Mouse (Mus musculus): ENCODE results near the gene Ttc29. TPM values are rescaled to one million over a fixed set of nuclear protein-coding genes. Genes with fewer than 3 reads are reported as not detected.

Gene Ttc29
- polyA plus RNA-seq (2017; shearing (Covaris generic)) = not detected

DNA sequence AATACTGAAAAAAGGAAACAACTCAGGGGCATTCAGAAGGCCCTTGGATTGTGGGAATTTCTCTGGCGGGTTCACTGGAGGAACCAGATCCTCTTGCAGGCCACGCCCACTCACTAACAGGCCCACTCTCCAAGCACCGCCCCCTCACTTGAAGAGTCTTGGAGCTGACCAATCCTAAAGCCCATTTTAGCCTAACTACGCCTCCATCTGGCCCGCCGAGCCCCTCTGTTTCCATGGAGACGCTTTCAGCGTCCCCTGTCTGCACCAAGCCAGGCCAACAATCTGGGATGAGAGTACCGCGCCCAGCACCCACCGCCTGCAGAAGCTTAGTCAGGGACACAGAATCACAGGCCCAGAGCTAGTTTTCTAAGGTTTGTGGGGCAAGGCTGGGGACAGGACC, at the start of gene Ttc29:
TSS of gene Ttc29 (plus strand) at position 224 of the 400 bp plus-strand sequence.

DNA sequence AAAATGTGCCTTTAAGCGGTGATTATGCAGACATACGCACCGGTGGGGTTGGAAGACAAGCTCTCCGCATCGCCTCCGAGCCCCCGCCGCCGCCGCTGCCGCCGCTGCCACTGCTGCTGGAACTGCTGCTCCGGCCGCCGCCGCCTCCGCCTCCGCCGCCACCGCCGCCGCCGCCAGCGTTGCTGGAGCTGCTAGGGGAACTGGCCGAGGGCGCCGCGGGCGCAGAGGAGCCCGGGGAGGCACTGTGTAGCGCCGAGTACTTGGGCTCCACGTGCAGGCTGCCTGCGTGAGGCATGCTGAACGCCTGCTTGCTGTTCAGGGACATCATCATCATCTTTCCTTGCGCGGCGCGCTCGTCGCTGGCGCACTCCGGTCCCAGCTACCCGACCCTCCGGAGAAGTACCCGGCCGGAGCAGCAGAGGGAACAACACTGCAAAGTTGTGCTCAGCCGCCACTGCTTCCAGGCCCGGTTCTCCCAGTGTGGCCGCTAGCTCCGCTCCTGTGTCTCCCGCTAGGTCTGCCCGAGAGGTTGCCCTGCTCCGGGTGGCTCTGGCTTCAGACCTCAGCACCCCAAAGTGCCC, 223.1 kb downstream of the Ttc29 start, which contains the start of gene Pou4f2:
TSS of gene Pou4f2 (minus strand) at position 575 of the 581 bp plus-strand sequence.

Other genes starting within 250 kb of the Ttc29 start
- not detected for gene Pou4f2, start 223.3 kb downstream of the Ttc29 start, polyA plus RNA-seq (2017; shearing (Covaris generic))

Measured in activated CD4-positive, CD25-positive, alpha-beta regulatory T cell (primary cell).